Mouse (Mus musculus) thymus, adult 2 months (tissue): ENCODE data around the gene Aldh5a1.

Experiments used
- CTCF ChIP-seq: fragments of 200-500 bp; IDR thresholded peaks from 2 replicates; pipeline ENCODE4 v1.5.1; 2012; ENCODE audit warnings: mild to moderate bottlenecking, control low read depth, low read length, moderate library complexity, borderline replicate concordance; ENCODE audit not compliant: control insufficient read depth, poor library complexity, insufficient read depth; ENCODE audit errors: extremely low read depth
- POLR2A ChIP-seq: fragments of 200-500 bp; IDR thresholded peaks from 2 replicates; pipeline ENCODE4 v1.6.1; 2012; ENCODE audit warnings: mild to moderate bottlenecking, low read length, control low read depth, moderate library complexity; ENCODE audit not compliant: control insufficient read depth, poor library complexity, insufficient read depth; ENCODE audit errors: extremely low read depth

DNA sequence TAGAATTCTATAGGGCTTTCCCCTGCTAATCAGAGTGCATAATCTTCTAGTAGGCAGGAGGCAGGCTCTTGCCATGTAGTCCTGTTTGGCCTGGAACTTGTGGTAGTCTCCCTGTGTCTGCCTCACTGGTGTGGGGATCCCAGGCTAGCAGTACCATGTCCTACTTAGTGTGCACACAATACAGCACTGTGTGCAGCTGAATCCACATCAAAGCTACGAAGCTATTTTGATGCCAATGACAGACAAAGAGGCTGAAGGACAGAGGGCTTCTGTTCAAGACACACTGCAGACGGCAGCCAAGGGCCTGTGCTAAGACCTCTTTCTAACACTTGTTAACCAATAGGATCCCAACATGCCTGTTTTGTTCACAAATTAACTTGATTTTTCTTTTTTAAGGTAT lies 48.0 kb upstream of the Aldh5a1 start:
- TF ChIP-seq CTCF = no peak
- no peak for TF ChIP-seq POLR2A
